Comparison of ENCODE assay signal across 26 mouse cellular contexts in genomic region chr5:92711666-92712290, GRCm38 (mm10). TPM values are rescaled to one million over a fixed set of nuclear protein-coding genes. Genes with fewer than 3 reads are reported as not detected.
DNase-seq lines count a peak whose midpoint lies in the region; ATAC-seq and TF ChIP-seq lines count a peak whose summit lies in the region.
"Had no signal": no experiment of that assay in that cellular context is flagged by ENCODE, and none has a peak within 500 bp of the region (broad histone marks: within the 10 kb centered on the region; RNA-seq: fewer than 3 reads in every experiment).

No protein-coding gene starts in this region.

- DNase-seq in limb, embryonic 10.5 days (ENCODE audit: low spot score), result no peak
- DNase-seq in brain, embryonic 14.5 days (ENCODE audit: low read depth), result peak; percentile 50
- DNase-seq in forelimb bud, embryonic 11.5 days (ENCODE audit: low read depth, low spot score), result peak; percentile 19
- no peak for DNase-seq in embryo, embryonic 9.5 days (ENCODE audit: extremely low spot score)
- DNase-seq in gastrocnemius, adult 8-10 months (ENCODE audit: low spot score in 2 of 2), result no peak
- DNase-seq: adrenal gland, postnatal 25 days; B cell, adult 2 months; cerebellum, adult 18-20 months; cerebellum, postnatal 25 days; gastrocnemius, postnatal 36 days; heart, adult 18-20 months; heart, postnatal 36 days; kidney, adult 8-10 months; kidney, postnatal 14 days; liver, embryonic 13.5 days; lung, adult 2 months; right cerebral cortex, postnatal 14 days; thymus, postnatal 4 days had no signal

- no peak overlapping the region for H3K4me2 ChIP-seq in limb, embryonic 12.5 days
- H3K4me2 ChIP-seq in neural tube, embryonic 12.5 days (replicated peaks), result no peak overlapping the region
- H3K4me2 ChIP-seq: forebrain, embryonic 13.5 days; heart, embryonic 11.5 days; liver, embryonic 13.5 days; midbrain, embryonic 12.5 days had no signal

- no peak overlapping the region for H3K4me3 ChIP-seq in limb, embryonic 12.5 days (replicated peaks)
- H3K4me3 ChIP-seq in limb, embryonic 10.5 days, result no peak overlapping the region
- no peak overlapping the region for H3K4me3 ChIP-seq in neural tube, embryonic 12.5 days
- H3K4me3 ChIP-seq: forebrain, embryonic 13.5 days; left cerebral cortex, adult 2 months; liver, embryonic 13.5 days; midbrain, embryonic 12.5 days had no signal

- no peaks in the 10 kb centered on the region for H3K27me3 ChIP-seq in limb, embryonic 12.5 days
- no peaks in the 10 kb centered on the region for H3K27me3 ChIP-seq in limb, embryonic 10.5 days (ENCODE audit: low read depth, poor library complexity, severe bottlenecking)
- H3K27me3 ChIP-seq in neural tube, embryonic 12.5 days (replicated peaks), result no peaks in the 10 kb centered on the region
- H3K27me3 ChIP-seq: forebrain, embryonic 13.5 days; liver, embryonic 13.5 days; midbrain, embryonic 12.5 days had no signal

- ATAC-seq in limb, embryonic 12.5 days (ENCODE audit: insufficient number of reproducible peaks, insufficient read depth, low FRiP score, low TSS enrichment, low read depth), result no peak
- ATAC-seq in neural tube, embryonic 12.5 days (ENCODE audit: low FRiP score, low read depth), result peak; percentile 77
- ATAC-seq: forebrain, embryonic 13.5 days; intestine, embryonic 16.5 days had no signal

- no peaks in the 10 kb centered on the region for H3K9me3 ChIP-seq in limb, embryonic 12.5 days
- no peaks in the 10 kb centered on the region for H3K9me3 ChIP-seq in limb, embryonic 10.5 days (replicated peaks)
- H3K9me3 ChIP-seq in neural tube, embryonic 12.5 days, result no peaks in the 10 kb centered on the region
- H3K9me3 ChIP-seq: forebrain, embryonic 13.5 days; liver, embryonic 13.5 days; midbrain, embryonic 12.5 days had no signal

- no peaks in the 10 kb centered on the region for H3K36me3 ChIP-seq in limb, embryonic 12.5 days
- H3K36me3 ChIP-seq in limb, embryonic 10.5 days, result no peaks in the 10 kb centered on the region
- no peaks in the 10 kb centered on the region for H3K36me3 ChIP-seq in neural tube, embryonic 12.5 days
- H3K36me3 ChIP-seq: liver, embryonic 13.5 days; midbrain, embryonic 12.5 days had no signal

- TF ChIP-seq CTCF in brain, embryonic 14.5 days (IDR thresholded peaks at IDR 0.05; ENCODE audit: borderline replicate concordance, extremely low read depth, insufficient read depth, insufficient read length), result no peak

- peaks cover 18% of the 10 kb centered on the region for H3K4me1 ChIP-seq in limb, embryonic 12.5 days (replicated peaks)
- no peaks in the 10 kb centered on the region for H3K4me1 ChIP-seq in limb, embryonic 10.5 days
- H3K4me1 ChIP-seq in neural tube, embryonic 12.5 days, result no peaks in the 10 kb centered on the region
- H3K4me1 ChIP-seq: liver, embryonic 13.5 days had no signal

- peak overlapping the region; percentile 57 for H3K27ac ChIP-seq in limb, embryonic 12.5 days
- H3K27ac ChIP-seq in limb, embryonic 10.5 days, result no peak overlapping the region
- H3K27ac ChIP-seq in neural tube, embryonic 12.5 days, result no peak overlapping the region
- H3K27ac ChIP-seq: forebrain, embryonic 13.5 days; left cerebral cortex, adult 2 months; liver, embryonic 13.5 days; midbrain, embryonic 12.5 days had no signal

- TF ChIP-seq POLR2A in brain, embryonic 14.5 days (IDR thresholded peaks at IDR 0.05; ENCODE audit: borderline replicate concordance, extremely low read depth, insufficient read depth, insufficient read length, poor library complexity, severe bottlenecking), result no peak

- no peak overlapping the region for H3K9ac ChIP-seq in limb, embryonic 12.5 days (replicated peaks)
- no peak overlapping the region for H3K9ac ChIP-seq in neural tube, embryonic 12.5 days
- H3K9ac ChIP-seq: forebrain, embryonic 13.5 days; liver, embryonic 13.5 days; midbrain, embryonic 12.5 days had no signal

- WGBS in limb, embryonic 12.5 days, result 58% methylated on average over 5 of the region's 5 CpGs
- WGBS in limb, embryonic 10.5 days, result 79% methylated on average over 5 of the region's 5 CpGs
- WGBS in neural tube, embryonic 12.5 days, result 19% methylated on average over 5 of the region's 5 CpGs

RNA-seq across cellular contexts. Expression of gene Shroom3, which starts 28.5 kb away (rescaled TPM):
- polyA plus RNA-seq in limb, embryonic 12.5 days (2016; fragmentation: Nextera tagmentation; extraction: Ambion mirVana), result 5.9 and 6.6 TPM in 2 replicates
- polyA plus RNA-seq in limb, embryonic 10.5 days (2016; fragmentation: Nextera tagmentation; extraction: Ambion mirVana), result 5.0 and 5.3 TPM in 2 replicates
- 5.3 and 8.0 TPM in 2 replicates for polyA plus RNA-seq in brain, embryonic 14.5 days (2012; rRNA removed)
- 4.7 and 6.2 TPM in 2 replicates for polyA plus RNA-seq in neural tube, embryonic 12.5 days (2016; fragmentation: Nextera tagmentation; extraction: Ambion mirVana)
- total RNA-seq in gastrocnemius, adult 8-10 months (2022), result 1 to 10 TPM in 1 of 4 experiments, under 1 TPM in 3; 0.29 to 1.0 (median 0.81) TPM
- total RNA-seq: megakaryocyte, adult 5-6 weeks had no signal

RNA-seq across cellular contexts. Expression of gene Ccdc158, which starts 36.7 kb away (rescaled TPM):
- polyA plus RNA-seq in limb, embryonic 12.5 days (2016; fragmentation: Nextera tagmentation; extraction: Ambion mirVana), result 0.90 and 1.5 TPM in 2 replicates
- polyA plus RNA-seq in limb, embryonic 10.5 days (2016; fragmentation: Nextera tagmentation; extraction: Ambion mirVana), result 0.45 and 0.62 TPM in 2 replicates
- polyA plus RNA-seq in brain, embryonic 14.5 days (2012; rRNA removed), result 0.67 and 0.83 TPM in 2 replicates
- polyA plus RNA-seq in neural tube, embryonic 12.5 days (2016; fragmentation: Nextera tagmentation; extraction: Ambion mirVana), result 0.46 and 0.71 TPM in 2 replicates
- 1 to 10 TPM in 2 of 4 experiments, under 1 TPM in 2; 0.43 to 1.4 (median 0.86) TPM for total RNA-seq in gastrocnemius, adult 8-10 months (2022)
- total RNA-seq: heart, adult 18-20 months; heart, postnatal 36 days had no signal

Comparison
In these comparisons a context has a peak if more than half of its experiments do, and no peak if none do; other contexts are left out.
1. DNase-seq: peak in brain, embryonic 14.5 days (single experiment) and forelimb bud, embryonic 11.5 days (single experiment); none in limb, embryonic 10.5 days (single experiment), embryo, embryonic 9.5 days (single experiment) and gastrocnemius, adult 8-10 months (0 of 2).